Comparison of ENCODE assay signal across 1 mouse cellular context in the genomic region with DNA sequence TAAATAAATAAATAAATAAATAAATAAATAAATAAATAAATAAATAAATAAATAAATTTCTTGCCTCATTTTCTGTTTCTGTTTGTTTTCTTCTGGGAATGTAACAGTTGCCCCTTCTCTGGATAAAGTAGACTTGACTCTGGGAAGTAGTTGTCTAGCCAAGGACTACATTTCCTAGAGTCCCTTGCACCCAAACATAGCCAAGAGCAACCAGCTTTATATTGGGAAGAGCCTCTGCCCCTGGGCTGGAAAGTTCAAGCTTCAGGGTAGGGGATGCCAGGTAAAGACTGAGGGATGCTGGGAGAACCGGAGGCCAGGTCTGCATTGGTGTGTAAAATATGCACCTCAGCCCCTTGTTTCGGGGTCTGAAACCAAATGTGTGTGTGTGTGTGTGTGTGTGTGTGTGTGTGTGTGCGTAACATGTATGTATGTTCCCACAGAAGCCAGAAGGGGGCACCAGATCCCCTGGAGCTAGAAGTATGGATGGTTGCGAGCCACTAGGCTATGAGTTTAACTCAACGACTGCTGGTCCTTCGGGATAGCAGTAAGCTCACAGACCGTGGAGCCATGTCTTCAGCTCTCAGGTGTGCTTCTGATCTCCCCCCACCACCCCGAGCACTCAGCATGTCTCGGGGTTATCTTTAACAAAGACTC.
TF ChIP-seq lines count a peak whose summit lies in the region.

No protein-coding gene starts in this region.

TF ChIP-seq in MEL, 35 proteins besides CTCF, POLR2A, EP300 and RAD21 (continued from another document):
- no peak for TF ChIP-seq UBTF (IDR thresholded peaks at IDR 0.05; ENCODE audit: borderline replicate concordance, insufficient read depth, low read depth, low read length)
